Mouse (Mus musculus) midbrain, embryonic 12.5 days (tissue): ENCODE measurements at regions not wholly inside any gene's neighbourhood (a gene's known extent, or its start where the extent isn't known, plus 50 kb on each side); places are given as distances from the start of the nearest gene placed in this dataset.
A peak's percentile ranks its signal among the peaks of the same experiment; 100 is the strongest.

Experiments used
- ATAC-seq: fragments of 200-750 bp; cut with Nextera tagmentation; 2 replicates; pipeline ENCODE4 v1.8.0; 2017; ENCODE audit warnings: low read depth, moderate TSS enrichment, moderate library complexity; ENCODE audit not compliant: low FRiP score
- H3K27ac ChIP-seq: fragments of 300-500 bp; sonication (generic); replicated peaks from 2 replicates; pipeline ENCODE4 v1.5.1; 2016; ENCODE audit warnings: mild to moderate bottlenecking
- H3K27me3 ChIP-seq: fragments of 300-500 bp; sonication (generic); 2 replicates; pipeline ENCODE4 v1.6.1; 2016; ENCODE audit warnings: mild to moderate bottlenecking
- H3K36me3 ChIP-seq: fragments of 300-500 bp; sonication (generic); 2 replicates; pipeline ENCODE4 v1.6.1; 2016
- H3K4me1 ChIP-seq: fragments of 300-500 bp; sonication (generic); 2 replicates; pipeline ENCODE4 v1.6.1; 2016
- H3K4me2 ChIP-seq: fragments of 300-500 bp; sonication (generic); replicated peaks from 2 replicates; pipeline ENCODE4 v1.6.1; 2016; ENCODE audit warnings: mild to moderate bottlenecking, moderate library complexity
- H3K4me3 ChIP-seq: fragments of 300-500 bp; sonication (generic); 2 replicates; pipeline ENCODE4 v1.5.1; 2016; ENCODE audit warnings: mild to moderate bottlenecking
- H3K9ac ChIP-seq: fragments of 300-500 bp; sonication (generic); replicated peaks from 2 replicates; pipeline ENCODE4 v1.6.1; 2016; ENCODE audit warnings: mild to moderate bottlenecking, moderate library complexity
- H3K9me3 ChIP-seq: fragments of 300-500 bp; sonication (generic); 2 replicates; pipeline ENCODE4 v1.6.1; 2016; ENCODE audit warnings: mild to moderate bottlenecking
- WGBS: fragments of 180-500 bp; shearing (Covaris S2); methylation state at CpG from one replicate; pipeline ENCODE4 v1.1.7; 2016; 5-methylcytosine and 5-hydroxymethylcytosine counted together

DNA sequence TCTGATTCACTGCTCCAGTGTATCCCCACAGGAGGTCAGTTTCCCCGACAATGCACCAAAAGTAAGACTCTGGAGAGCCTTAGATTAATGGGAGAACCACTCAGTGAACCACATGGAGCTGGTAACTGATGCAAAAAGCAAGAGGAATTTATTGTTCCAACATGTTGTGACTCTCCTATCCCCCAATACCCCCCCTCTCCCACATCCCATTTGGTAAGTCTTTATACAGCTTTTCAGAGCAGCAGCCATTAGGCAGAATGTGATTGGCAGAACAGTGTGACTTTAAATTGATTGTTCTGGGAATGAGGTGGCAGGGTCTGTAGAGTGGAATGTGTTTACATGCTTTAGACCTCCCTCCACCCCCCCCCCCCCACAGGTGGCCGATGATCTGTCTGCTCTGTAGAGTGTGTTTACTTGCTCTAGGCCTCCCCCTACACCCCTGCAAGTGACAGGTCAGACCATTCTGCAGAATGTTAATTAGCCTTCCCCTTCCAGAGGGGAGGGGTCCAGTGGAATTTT is 6497.8 kb upstream of the Gm7489 start:
- Histone ChIP-seq H3K9ac (no peak overlapping the region), H3K27ac (no peak overlapping the region), H3K4me3 (no peak overlapping the region), H3K4me2 (no peak overlapping the region), H3K36me3 (no peaks in the 10 kb centered on the region), H3K27me3 (no peaks in the 10 kb centered on the region), H3K9me3 (no peaks in the 10 kb centered on the region), H3K4me1 (no peaks in the 10 kb centered on the region)
- 24% methylated on average over 2 of the region's 2 CpGs for WGBS
- ATAC-seq: peak; percentile 62
